Mouse (Mus musculus): Measurements from ENCODE around the gene Cbx4. TPM values are rescaled to one million over a fixed set of nuclear protein-coding genes. Genes with fewer than 3 reads are reported as not detected.
A peak's percentile ranks its signal among the peaks of the same experiment; 100 is the strongest.

Gene Cbx4
- polyA plus RNA-seq, 1 experiment from 2014 or later, result 13.8 TPM

GRCm38 (mm10) chr11:119034635-119035034 is 51.4 kb downstream of the Cbx4 start:
- H3K4me1 ChIP-seq (ENCODE audit: insufficient read depth), result peaks cover 7% of the 10 kb centered on the region; the same call in 1 of the 2 replicates
- H3K4me3 ChIP-seq (ENCODE audit: low read depth, low read length), result peak overlapping the region; percentile 18
- ATAC-seq (ENCODE audit: insufficient read depth) (no peak), DNase-seq (peak; percentile 50)
- WGBS, result 3% methylated on average over 19 of the region's 19 CpGs
- no peak overlapping the region for H3K9ac ChIP-seq
- no peak for TF ChIP-seq CTCF (IDR thresholded peaks at IDR 0.05; ENCODE audit: low read depth)
- no peaks in the 10 kb centered on the region for H3K9me3 ChIP-seq (ENCODE audit: low read depth, low read length)
- H3K27me3 ChIP-seq (ENCODE audit: insufficient read depth, low read length), result peaks cover 56% of the 10 kb centered on the region
- peak overlapping the region; percentile 50 for H3K4me2 ChIP-seq
- H3K36me3 ChIP-seq (ENCODE audit: insufficient read depth), result peaks cover 22% of the 10 kb centered on the region
- H3K27ac ChIP-seq (ENCODE audit: low read depth), result no peak overlapping the region

GRCm38 (mm10) chr11:119033874-119034558 is 52.0 kb downstream of the Cbx4 start:
- peak overlapping the region; percentile 50 for H3K4me2 ChIP-seq
- WGBS, result 1% methylated on average over 26 of the region's 26 CpGs
- ATAC-seq (ENCODE audit: insufficient read depth), result peak; percentile 45; the same call in 1 of the 2 replicates
- peak overlapping the region; percentile 18 for H3K4me3 ChIP-seq (ENCODE audit: low read depth, low read length)
- DNase-seq, result peak; percentile 93
- peaks cover 6% of the 10 kb centered on the region; the same call in 1 of the 2 replicates for H3K4me1 ChIP-seq (ENCODE audit: insufficient read depth)
- peaks cover 26% of the 10 kb centered on the region for H3K36me3 ChIP-seq (ENCODE audit: insufficient read depth)
- peak; percentile 92 for TF ChIP-seq CTCF (IDR thresholded peaks at IDR 0.05; ENCODE audit: low read depth)
- H3K9me3 ChIP-seq (ENCODE audit: low read depth, low read length), result no peaks in the 10 kb centered on the region
- H3K27ac ChIP-seq (ENCODE audit: low read depth), result no peak overlapping the region
- no peak overlapping the region for H3K9ac ChIP-seq
- H3K27me3 ChIP-seq (ENCODE audit: insufficient read depth, low read length), result peaks cover 53% of the 10 kb centered on the region

Other genes starting within 250 kb of the Cbx4 start
- gene Rbfox3, start 174.6 kb downstream of the Cbx4 start, polyA plus RNA-seq (2014; fragmentation: Nextera tagmentation; extraction: Ambion mirVana), result 0.13 and 0.19 TPM in 2 replicates
- gene Enpp7, start 98.0 kb downstream of the Cbx4 start, polyA plus RNA-seq (2014; fragmentation: Nextera tagmentation; extraction: Ambion mirVana), result not detected in 2 replicates
- 35.6 and 43.4 TPM in 2 replicates for gene Cbx2, start 63.3 kb downstream of the Cbx4 start, polyA plus RNA-seq (2014; fragmentation: Nextera tagmentation; extraction: Ambion mirVana)
- 8.5 and 8.8 TPM in 2 replicates for gene Cbx8, start 45.3 kb downstream of the Cbx4 start, polyA plus RNA-seq (2014; fragmentation: Nextera tagmentation; extraction: Ambion mirVana)
- 17.1 and 17.5 TPM in 2 replicates for gene Tbc1d16, start 142.3 kb upstream of the Cbx4 start, polyA plus RNA-seq (2014; fragmentation: Nextera tagmentation; extraction: Ambion mirVana)
- 1.7 and 1.9 TPM in 2 replicates for gene Ccdc40, start 142.4 kb upstream of the Cbx4 start, polyA plus RNA-seq (2014; fragmentation: Nextera tagmentation; extraction: Ambion mirVana)
- 56.0 and 58.8 TPM in 2 replicates for gene Gaa, start 181.7 kb upstream of the Cbx4 start, polyA plus RNA-seq (2014; fragmentation: Nextera tagmentation; extraction: Ambion mirVana)
- gene Eif4a3, start 213.9 kb upstream of the Cbx4 start, polyA plus RNA-seq (2014; fragmentation: Nextera tagmentation; extraction: Ambion mirVana), result 419 and 428 TPM in 2 replicates
- not detected in 2 replicates for gene Card14, start 221.5 kb upstream of the Cbx4 start, polyA plus RNA-seq (2014; fragmentation: Nextera tagmentation; extraction: Ambion mirVana)

All from lung, embryonic 14.5 days (tissue).